Mouse (Mus musculus) erythroblast, embryonic 14.5 days (primary cell): Measurements from ENCODE around the gene Mastl.

ENCODE experiments used
- GATA1 ChIP-seq: IDR thresholded peaks from 2 replicates; pipeline ENCODE4 v1.6.1; 2012; ENCODE audit warnings: low read length, inconsistent platforms, mixed read lengths
- TAL1 ChIP-seq: IDR thresholded peaks from 3 replicates; pipeline ENCODE4 v1.6.1; 2012; ENCODE audit warnings: low read length, inconsistent platforms, mixed read lengths

- TF ChIP-seq TAL1 (no peak), GATA1 (no peak)
Measured at GRCm38 (mm10) chr2:23076783-23077182, 79.0 kb downstream of the Mastl start.
